Mouse (Mus musculus) lung, postnatal 25 days (tissue): ENCODE results near the gene Mgll.
A peak's percentile ranks its signal among the peaks of the same experiment; 100 is the strongest.

Experiments used
- DNase-seq: peaks from one replicate; pipeline ENCODE4 v3.0.0; 2022; ENCODE audit warnings: low spot score

Gene Mgll

DNA sequence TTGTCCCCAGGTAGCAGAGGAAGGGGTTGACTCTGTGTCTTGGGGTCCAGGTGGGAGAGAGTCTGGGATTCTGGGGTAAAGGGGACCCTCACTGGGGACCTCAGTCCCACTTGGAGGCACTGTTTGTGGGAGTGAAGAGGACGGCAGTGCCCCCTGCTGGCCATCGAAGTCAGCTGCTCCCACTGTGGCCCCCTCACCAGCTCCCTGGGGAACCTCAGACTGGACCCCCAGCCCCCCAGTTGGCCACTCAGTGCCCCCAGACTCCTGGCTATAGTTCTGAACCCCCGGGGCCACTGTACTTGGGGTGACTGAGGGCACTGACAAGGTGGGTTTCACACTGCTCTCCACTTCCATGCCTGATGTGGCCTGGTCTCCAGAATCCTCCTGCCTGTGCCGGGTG lies 125.1 kb downstream of the Mgll start:
- no peak for DNase-seq

DNA sequence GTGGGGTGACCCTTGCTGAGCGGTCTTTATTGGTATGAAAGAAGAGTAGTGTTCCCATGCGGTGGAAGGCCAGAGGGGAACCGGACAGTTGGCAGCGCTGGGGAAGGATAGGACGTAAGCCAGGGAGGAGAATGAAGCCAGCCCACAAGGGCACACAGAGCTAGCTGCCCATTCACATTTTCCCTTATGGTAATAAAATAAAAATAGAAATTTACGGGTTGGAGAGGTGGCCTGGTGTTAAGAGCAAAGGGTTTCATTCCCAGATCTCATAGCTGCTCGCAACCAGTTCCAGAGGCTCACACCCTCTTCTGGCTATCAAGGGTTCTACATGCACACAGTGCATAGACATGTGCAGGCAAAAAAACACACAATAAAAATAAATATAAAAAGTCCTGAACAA lies 125.8 kb downstream of the Mgll start:
- DNase-seq = no peak

DNA sequence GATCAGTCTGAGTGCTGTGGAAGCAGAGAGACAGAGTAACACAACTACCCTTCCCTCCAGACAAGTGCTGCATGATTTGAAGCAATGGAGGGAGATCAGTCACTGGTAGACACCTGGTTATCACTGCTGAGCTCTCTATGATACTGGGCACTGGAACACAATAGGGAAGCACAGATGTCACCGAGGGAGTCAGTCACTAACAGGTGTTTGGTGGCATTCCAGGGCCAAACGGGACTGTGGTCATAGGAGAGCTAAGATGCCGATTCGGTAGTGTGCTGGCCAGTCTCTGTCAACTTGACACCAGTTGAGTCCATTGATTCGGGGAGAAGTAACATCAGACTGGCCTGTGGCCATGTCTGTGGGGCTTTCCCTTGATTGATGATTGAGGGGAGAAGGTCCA lies 130.3 kb downstream of the Mgll start:
- no peak for DNase-seq

DNA sequence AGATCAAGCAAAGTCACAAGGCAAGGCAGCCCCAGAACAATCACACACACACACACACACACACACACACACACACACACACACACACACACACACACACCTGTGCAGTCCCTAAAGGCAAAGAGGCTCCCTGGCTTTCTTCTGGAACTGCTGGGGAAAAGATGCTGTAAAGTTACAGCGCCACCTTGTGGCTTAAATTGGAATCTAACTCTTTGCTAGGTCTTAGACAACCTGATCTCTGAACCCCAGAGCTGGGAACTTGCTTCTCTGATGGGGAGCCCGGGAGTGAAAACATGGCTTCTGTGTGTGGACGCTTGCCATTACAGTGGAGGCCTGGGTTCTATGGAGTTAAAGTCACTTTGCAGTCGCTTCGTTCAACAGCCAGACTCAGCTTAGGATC lies 131.4 kb downstream of the Mgll start:
- DNase-seq = peak; percentile 54

DNA sequence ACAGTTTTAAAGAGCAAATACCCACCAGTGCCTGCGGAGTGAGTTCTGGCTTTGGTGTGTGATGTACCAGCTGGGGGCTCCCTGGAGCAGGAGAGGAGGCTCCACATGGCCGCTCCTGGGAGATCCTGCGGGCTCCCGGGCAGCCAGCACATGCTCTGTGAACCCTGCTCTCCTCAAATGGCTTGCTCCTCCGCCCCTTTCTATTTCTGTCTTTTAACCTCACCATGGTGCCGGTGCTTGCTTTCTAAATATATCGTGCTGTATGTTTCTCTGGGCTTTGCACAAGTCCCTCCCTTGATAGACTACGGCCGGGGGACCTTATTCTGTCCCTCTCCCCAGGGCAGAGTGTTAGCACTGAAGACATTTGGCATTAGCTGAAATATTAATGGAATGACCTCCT lies 133.0 kb downstream of the Mgll start:
- no peak for DNase-seq

DNA sequence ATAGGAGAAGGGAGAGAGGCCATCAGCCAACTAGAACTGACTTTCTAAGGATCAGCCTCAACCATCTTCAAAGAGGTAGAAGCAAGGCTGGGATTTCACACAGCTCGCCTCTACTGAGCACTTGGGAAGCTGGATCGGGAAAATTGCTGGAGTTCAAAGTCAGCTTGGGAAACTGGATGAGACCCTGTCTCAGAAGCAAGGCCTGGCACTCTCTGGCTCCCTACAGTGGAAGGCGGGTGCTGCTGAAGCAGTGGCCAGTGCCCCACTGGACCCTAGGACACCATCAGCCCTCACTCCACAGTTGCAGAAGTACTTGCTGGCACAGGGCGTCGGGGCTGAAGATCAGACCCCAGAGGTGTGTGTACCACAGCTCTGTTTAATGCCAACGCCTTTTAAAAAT lies 133.6 kb downstream of the Mgll start:
- DNase-seq = no peak

DNA sequence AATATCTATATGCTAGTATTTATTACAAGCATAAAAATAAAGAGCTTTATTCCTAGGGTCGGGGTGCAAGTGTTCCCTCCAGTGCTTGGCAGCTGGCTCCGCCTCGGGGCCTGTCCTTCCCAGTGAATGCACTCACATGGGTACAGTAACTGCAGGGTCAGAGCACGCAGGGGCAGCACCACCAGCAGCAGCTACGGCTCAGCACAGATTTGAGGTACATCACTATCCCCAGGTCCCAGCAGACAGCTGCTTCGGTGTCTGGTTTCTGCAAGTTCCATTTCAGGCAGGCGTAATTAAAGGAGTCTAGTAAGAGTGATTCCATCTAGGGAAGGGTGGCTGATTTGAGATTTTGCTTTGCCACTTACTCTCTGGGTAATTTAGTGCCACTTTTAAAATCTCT lies 134.1 kb downstream of the Mgll start:
- no peak for DNase-seq

DNA sequence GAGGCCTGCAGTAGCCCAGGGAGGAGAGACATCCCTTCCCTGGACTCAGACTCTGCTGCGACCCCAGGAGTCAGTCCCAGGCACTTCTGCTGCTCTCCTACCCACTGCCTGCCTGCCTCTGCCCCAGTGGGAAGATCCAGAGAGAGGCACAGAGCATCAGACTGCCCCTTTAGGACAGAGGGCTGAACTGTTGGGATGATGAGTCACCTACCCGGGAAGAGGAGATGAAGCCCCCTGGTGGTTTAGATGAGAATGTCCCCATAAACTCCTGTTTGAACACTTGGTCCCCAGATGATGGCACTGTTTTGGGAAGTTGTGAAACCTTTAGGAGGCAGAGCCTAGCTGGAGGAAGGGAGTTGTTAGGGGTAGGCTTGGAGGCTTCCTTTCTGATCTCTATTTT lies 136.7 kb downstream of the Mgll start:
- peak; percentile 32 for DNase-seq

DNA sequence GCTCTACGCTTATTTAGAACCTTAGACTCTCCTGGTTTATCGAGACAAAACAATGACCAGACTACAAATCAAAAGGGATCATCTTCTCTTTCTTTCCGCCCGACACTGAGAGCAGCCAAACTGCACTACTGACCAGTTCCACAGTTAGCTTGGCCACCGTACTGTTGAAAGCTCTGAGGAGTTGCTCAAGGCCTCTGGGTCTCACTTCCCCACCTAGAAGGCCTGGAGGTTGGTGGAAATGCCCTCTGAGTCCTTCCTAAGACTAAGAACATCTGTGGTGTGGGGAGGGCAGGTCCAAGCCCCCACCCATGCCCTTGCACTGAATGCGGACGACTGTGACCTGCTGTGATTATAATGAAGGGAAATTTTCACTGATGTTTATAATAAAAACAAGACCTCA lies 141.5 kb downstream of the Mgll start:
- no peak for DNase-seq

DNA sequence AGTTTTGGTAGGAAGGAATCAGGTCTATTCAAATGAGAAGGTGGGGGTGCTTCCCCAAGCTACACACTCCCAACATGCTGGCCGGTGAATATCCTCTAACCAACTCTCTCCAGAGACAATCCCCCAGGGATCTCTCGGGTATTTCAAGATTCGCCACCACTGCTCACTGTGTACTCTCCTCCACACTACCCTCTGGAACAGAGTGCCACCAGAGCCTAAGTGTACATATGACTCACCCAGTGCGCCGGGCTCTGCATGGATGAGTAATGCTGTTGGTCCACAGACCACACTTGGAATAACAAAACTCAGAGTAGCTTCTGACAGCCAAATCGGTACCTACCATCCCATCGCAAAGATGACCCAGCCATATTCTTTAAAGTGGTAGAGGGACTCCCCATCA lies 145.2 kb downstream of the Mgll start:
- DNase-seq = no peak

DNA sequence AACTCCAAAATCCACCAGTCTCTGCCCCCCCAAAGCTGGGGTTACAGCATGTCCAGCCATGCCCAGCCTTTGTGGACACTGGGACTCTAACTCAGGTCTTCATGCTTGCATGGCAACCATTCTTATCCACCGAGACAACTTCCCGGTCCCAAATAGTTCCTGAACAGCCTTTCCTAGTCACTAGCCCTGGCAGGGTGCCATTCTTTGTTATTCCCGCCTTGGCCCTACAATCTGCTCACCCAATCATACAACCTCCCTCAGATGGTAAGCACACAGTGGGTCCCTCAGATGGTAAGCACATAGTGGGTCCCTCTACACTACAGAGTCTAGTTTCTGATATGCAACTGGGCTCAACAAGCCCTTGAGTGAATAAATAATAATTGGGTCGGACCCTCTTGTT lies 146.4 kb downstream of the Mgll start:
- no peak for DNase-seq

DNA sequence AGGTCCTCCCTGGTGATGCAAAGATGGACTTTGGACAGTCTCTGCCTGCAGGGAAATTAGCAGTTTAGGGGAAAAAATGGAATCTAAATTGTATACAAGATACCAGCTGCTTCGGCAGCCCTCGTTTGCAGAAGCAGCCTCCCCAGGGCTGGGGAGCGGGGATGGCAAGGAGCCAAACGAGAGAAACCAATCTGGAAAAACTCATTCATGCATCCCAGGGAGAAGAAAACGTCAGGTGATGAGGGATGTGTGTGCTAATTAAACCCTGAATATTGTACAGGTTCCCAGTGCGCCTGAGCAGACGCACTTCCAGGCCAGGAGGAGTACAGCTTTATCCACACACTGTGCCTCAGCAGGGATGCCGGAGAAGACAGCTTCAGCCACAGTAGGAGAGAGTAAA lies 147.3 kb downstream of the Mgll start:
- no peak for DNase-seq

DNA sequence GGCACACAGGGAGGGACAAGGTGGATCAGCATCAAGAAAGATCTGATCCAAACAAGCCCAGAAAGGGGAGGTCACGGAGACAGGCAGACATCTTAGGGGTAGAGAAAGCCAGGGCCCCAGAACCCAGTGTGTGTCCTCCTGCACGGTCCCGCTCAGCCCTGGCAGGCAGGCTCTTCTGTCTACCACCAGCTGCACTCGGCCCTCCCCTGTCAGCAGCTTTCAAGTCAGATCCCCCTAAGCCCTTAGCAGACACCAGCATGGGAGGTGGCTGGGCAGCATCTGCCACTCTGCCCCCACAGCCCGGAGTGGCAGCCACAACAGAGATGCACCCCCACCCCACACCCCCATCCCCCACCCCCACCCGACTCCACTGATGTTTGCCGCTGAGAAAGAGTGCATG lies 148.6 kb downstream of the Mgll start:
- DNase-seq = no peak

DNA sequence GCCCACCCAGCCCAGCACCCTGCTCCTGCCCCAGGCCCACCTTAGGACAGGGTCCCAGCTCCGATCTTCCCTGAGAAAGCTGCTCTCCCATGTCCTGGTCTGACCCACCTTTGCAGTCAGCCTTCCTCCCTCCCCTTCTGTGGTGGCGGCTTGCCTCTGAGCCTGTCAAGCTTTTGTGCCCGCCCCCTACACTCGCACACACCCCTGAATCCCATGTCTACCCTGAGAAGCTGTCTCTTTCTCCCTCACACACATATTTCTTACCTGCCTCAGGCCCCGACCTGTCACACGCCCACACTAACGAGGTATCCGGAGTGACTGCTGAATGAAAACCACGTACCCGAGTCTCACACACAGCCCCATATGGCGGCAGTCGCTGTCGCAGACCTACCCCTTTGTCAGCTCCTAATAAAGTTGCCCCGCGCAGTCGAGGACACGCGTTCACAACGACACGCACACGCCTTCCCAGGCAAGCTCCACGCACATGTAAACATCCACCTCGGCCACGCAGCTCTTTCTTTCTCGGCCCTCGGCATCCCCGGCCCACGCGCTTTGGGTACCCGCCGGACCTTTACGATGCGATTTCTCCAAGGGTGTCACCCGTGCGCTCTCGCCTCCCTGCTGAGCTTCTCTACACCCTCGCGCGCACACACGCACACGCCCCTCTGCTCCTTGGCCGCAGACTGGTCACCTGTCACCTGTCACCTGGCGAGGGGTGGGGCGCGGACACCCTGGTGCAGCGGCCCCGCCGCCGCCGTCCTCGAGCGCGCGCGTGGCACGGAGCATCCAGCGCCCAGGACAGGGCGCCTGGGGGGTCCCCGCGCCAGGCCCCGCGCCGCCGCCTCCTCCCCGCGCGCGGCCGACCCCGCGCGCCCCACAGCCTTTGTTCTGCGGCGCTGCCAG lies 150.0 kb downstream of the Mgll start:
- no peak for DNase-seq

DNA sequence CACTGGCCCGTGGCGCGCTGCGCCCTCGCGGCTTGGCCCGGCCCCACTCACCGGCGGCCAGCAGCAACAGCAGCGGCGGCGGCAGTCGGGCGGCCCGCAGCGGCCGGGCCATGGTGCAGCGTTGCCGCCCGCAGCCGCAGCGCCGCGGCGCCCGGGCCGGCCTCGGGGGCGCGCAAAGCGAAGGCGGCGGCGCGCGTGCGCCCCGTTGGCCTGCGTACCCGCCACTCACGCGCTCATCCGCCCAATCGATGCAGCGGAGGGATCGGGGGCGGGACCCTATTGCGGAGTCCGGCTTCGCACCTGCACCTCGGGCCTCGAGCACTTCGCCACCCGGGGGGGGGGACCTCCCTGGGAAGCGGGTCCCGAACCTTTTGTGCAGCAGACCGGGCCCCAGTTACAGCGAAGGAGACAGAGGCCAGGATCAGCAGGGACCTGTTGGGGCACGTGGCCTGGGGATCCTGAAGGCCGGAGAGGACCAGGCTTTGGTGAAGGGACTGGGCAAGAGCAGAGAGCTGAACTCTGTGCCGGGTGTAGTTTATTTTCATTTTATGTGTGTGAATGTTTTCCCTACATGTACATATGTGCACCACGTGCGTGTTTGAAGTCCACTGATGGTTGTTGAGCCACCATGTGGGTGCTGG lies 150.8 kb downstream of the Mgll start, which contains the start of gene Podxl2:
Gene Podxl2, minus strand, starts transcription at position 177 of the 641 bp plus-strand sequence.
- DNase-seq = peak; percentile 43
